Mouse (Mus musculus) layer of hippocampus, postnatal 10 days (tissue): ENCODE measurements around the gene Olfr1222. TPM values are rescaled to one million over a fixed set of nuclear protein-coding genes. Genes with fewer than 3 reads are reported as not detected.
"Not testable (repeated sequence)": the region's sequence is repeated elsewhere in the genome, so short reads cannot be mapped to it uniquely, and the experiment has no call there.

ENCODE experiments used
- DNase-seq, 2 experiments: peaks; one replicate each; pipeline ENCODE4 v3.0.0; 2021; ENCODE audit warnings: low spot score in 2 of 2
- long read RNA-seq: library from polyadenylated mRNA; stranded (forward); transcript quantifications from one replicate; pipeline ENCODE4 v2.0.0, GENCODE M21; 2023
- total RNA-seq, 2 experiments: library from RNA; stranded (reverse); gene quantifications; 2 replicates each; pipeline ENCODE4 v1.2.3; 2021

The Olfr1222 gene
- not detected for total RNA-seq
- long read RNA-seq: 0 reads

- DNase-seq: no peak
Observed at GRCm38 (mm10) chr2:89132954-89133353, at the start of gene Olfr1222. Gene Olfr1222, minus strand, starts transcription at chr2:89133054.

GRCm38 (mm10) chr2:89174569-89174968 is 41.7 kb upstream of the Olfr1222 start, which contains the start of gene Olfr1225:
Gene Olfr1225, minus strand, starts transcription at chr2:89174669.
- DNase-seq: no peak

- DNase-seq: not testable (repeated sequence)
Observed at GRCm38 (mm10) chr2:89164711-89165110, 31.9 kb upstream of the Olfr1222 start.

- DNase-seq: not testable (repeated sequence)
Observed at GRCm38 (mm10) chr2:89163991-89164390, 31.1 kb upstream of the Olfr1222 start, which contains the start of gene Olfr1224-ps1. Gene Olfr1224-ps1, minus strand, starts transcription at chr2:89164091.

GRCm38 (mm10) chr2:89151460-89151859 is 18.6 kb upstream of the Olfr1222 start, which contains the start of gene Olfr1223:
Gene Olfr1223, minus strand, starts transcription at chr2:89151560.
- no peak for DNase-seq

GRCm38 (mm10) chr2:89117183-89117582 is 15.7 kb downstream of the Olfr1222 start, which contains the start of gene Olfr1221:
Gene Olfr1221, minus strand, starts transcription at chr2:89117283.
- no peak for DNase-seq

- DNase-seq: no peak
Observed at GRCm38 (mm10) chr2:89106735-89107134, 26.1 kb downstream of the Olfr1222 start, which contains the start of gene Olfr1220. Gene Olfr1220, minus strand, starts transcription at chr2:89106835.

GRCm38 (mm10) chr2:89105651-89106050 is 27.2 kb downstream of the Olfr1222 start:
- DNase-seq: no peak

GRCm38 (mm10) chr2:89093848-89094247 is 39.0 kb downstream of the Olfr1222 start:
- DNase-seq: no peak

- no peak for DNase-seq
Observed at GRCm38 (mm10) chr2:89083413-89083812, 49.4 kb downstream of the Olfr1222 start, which contains the start of gene Olfr1219. Gene Olfr1219, minus strand, starts transcription at chr2:89083513.

- DNase-seq: no peak
Observed at GRCm38 (mm10) chr2:89081487-89081886, 51.4 kb downstream of the Olfr1222 start.

Other genes starting within 250 kb of the Olfr1222 start
- not detected for gene Olfr1208, start 230.7 kb downstream of the Olfr1222 start, total RNA-seq
- gene Olfr1209, start 217.9 kb downstream of the Olfr1222 start, total RNA-seq: not detected
- gene Olfr1211, start 194.9 kb downstream of the Olfr1222 start, total RNA-seq: not detected
- not detected for gene Olfr1212, start 179.1 kb downstream of the Olfr1222 start, total RNA-seq
- not detected for gene Gm13762, start 152.8 kb downstream of the Olfr1222 start, total RNA-seq
- gene Olfr1214, start 140.4 kb downstream of the Olfr1222 start, total RNA-seq: not detected
- not detected for gene Olfr1215, start 126.1 kb downstream of the Olfr1222 start, total RNA-seq
- not detected for gene Olfr1216, start 114.7 kb downstream of the Olfr1222 start, total RNA-seq
- not detected for gene Olfr1217, start 101.0 kb downstream of the Olfr1222 start, total RNA-seq
- not detected for gene Olfr1218, start 71.9 kb downstream of the Olfr1222 start, total RNA-seq
- gene Olfr1219, start 49.5 kb downstream of the Olfr1222 start, total RNA-seq: not detected
- not detected for gene Olfr1220, start 26.2 kb downstream of the Olfr1222 start, total RNA-seq
- not detected for gene Olfr1221, start 15.8 kb downstream of the Olfr1222 start, total RNA-seq
- gene Olfr1223, start 18.5 kb upstream of the Olfr1222 start, total RNA-seq: not detected
- not detected for gene Olfr1224-ps1, start 31.0 kb upstream of the Olfr1222 start, total RNA-seq
- gene Olfr1225, start 41.6 kb upstream of the Olfr1222 start, total RNA-seq: not detected
- not detected for gene Olfr1226, start 67.0 kb upstream of the Olfr1222 start, total RNA-seq
- gene Olfr1228, start 121.0 kb upstream of the Olfr1222 start, total RNA-seq: not detected
- not detected for gene Olfr1229, start 155.0 kb upstream of the Olfr1222 start, total RNA-seq
- not detected for gene Olfr1230, start 164.2 kb upstream of the Olfr1222 start, total RNA-seq
- gene Olfr1231, start 174.0 kb upstream of the Olfr1222 start, total RNA-seq: not detected
- not detected for gene Olfr1232, start 196.6 kb upstream of the Olfr1222 start, total RNA-seq
- gene Olfr1233, start 209.3 kb upstream of the Olfr1222 start, total RNA-seq: not detected
- not detected for gene Olfr1234, start 231.8 kb upstream of the Olfr1222 start, total RNA-seq